Mouse (Mus musculus): ENCODE data around the gene Gm47996. TPM values are rescaled to one million over a fixed set of nuclear protein-coding genes. Genes with fewer than 3 reads are reported as not detected.
"Not testable (repeated sequence)": the region's sequence is repeated elsewhere in the genome, so short reads cannot be mapped to it uniquely, and the experiment has no call there.

The Gm47996 gene
- total RNA-seq, 2 experiments from 2014 or later = not detected

- DNase-seq (ENCODE audit: low spot score in 2 of 2) = not testable (repeated sequence)
Measured at GRCm38 (mm10) chr1:151203818-151204217, 6.1 kb upstream of the Gm47996 start, which contains the start of gene 3110040M04Rik. TSS of gene 3110040M04Rik (plus strand) at chr1:151204121.

- DNase-seq (ENCODE audit: low spot score in 2 of 2) = not testable (repeated sequence)
Measured at GRCm38 (mm10) chr1:151208493-151208892, 1.4 kb upstream of the Gm47996 start.

DNA sequence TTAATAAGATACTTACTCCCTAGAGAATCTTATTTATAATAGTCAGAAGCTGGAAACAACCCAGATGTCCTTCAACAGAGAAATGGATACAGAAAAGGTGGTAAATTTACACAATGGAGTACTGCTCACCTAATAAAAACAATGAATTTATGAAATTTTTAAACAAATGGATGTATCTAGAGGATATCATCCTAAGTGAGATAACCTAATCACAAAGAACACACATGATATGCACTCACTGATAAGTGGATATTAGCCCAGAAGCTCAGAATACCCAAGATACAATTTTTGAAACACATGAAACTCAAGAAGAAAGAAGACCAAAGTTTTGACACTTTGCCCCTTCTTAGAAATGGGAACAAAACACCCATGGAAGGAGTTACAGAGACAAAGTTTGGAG is 987 bp upstream of the Gm47996 start:
- DNase-seq (ENCODE audit: low spot score in 2 of 2) = not testable (repeated sequence)

- not testable (repeated sequence) for DNase-seq (ENCODE audit: low spot score in 2 of 2)
Measured at GRCm38 (mm10) chr1:151211666-151212065, 1.7 kb downstream of the Gm47996 start.

GRCm38 (mm10) chr1:151214862-151215261 is 4.9 kb downstream of the Gm47996 start:
- DNase-seq (ENCODE audit: low spot score in 2 of 2) = no peak

GRCm38 (mm10) chr1:151215985-151216384 is 6.1 kb downstream of the Gm47996 start:
- no peak for DNase-seq (ENCODE audit: low spot score in 2 of 2)

GRCm38 (mm10) chr1:151216417-151216816 is 6.5 kb downstream of the Gm47996 start:
- DNase-seq (ENCODE audit: low spot score in 2 of 2) = no peak

- no peak for DNase-seq (ENCODE audit: low spot score in 2 of 2)
Measured at GRCm38 (mm10) chr1:151219045-151219444, 9.1 kb downstream of the Gm47996 start.

DNA sequence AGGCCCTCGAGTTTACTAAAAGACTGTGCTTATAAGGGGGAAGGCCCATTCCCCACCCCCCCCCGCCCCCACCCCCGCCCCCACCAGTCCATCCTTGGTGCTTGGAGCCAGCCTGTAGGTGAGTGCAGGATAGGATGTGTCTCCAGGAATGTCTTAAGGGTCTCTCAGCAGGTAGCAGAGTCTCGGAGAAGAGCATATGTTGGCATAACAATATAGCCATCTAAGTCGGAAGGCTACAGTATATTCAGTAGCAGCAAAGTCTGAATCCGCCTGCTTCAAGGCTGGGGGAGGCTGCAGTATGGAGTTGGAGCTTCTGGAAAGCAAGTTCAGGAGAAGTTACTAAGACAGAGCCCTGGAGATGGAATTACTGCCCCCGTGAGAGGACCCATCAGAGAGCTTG is 10.2 kb downstream of the Gm47996 start:
- DNase-seq (ENCODE audit: low spot score in 2 of 2) = no peak

- no peak for DNase-seq (ENCODE audit: low spot score in 2 of 2)
Measured at GRCm38 (mm10) chr1:151222561-151223267, 12.8 kb downstream of the Gm47996 start.

DNA sequence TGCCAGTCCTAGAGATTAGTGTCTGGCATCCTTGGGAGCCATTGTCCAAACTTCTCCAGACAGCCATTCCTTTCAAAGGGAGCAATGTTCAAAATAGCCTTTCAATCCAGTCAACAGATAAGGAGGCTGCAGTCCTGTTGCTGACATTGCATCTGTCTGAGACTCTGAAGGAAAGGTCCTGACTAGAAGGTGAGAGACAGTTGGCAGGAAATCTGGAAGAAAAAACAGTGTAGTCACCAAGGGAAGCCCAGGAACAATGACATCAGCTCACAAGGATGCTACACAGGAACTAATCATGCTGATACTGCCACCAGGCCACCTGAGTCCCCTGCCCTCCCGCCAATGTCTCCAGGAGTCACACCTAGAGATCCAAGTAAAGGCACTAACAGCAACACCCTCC is 13.4 kb downstream of the Gm47996 start:
- DNase-seq (ENCODE audit: low spot score in 2 of 2) = no peak

DNA sequence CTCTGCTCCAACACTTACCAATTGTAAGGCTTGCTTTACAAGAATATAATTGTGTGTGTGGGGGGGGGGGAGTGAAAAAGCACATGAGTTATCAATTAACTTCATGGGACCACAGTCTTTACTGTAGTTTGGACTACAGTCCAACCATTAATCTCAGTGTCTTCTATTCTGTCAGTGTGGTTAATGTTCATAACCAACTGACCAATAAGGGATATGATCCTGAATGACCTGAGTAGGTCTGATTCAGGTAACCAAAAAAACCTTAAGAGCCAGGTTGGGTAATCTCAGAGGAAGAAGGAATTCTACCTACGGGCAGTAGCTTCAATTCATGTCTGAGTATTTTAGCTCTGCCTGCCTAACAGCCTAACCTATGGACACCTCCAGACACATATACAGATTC is 14.6 kb downstream of the Gm47996 start:
- DNase-seq (ENCODE audit: low spot score in 2 of 2) = no peak

DNA sequence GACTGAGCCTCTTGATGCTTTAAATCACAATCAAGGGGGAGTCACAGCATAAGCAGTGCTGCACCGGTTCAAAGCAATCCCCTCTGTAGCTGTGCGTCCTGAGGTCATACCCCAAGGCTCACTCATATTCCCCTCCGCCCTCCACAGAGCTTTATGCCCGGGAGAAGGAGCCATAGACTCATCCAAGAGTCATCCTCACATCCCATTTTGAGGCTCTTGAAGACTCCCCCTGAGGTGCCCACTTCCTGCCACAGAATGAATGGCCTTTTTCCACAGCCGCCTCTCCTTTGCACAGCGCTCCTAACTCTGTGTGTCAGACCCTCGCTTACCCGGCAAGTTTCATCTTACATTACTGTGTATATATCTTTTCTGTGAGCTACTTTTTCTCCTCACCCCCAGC is 17.6 kb downstream of the Gm47996 start:
- no peak for DNase-seq (ENCODE audit: low spot score in 2 of 2)

DNA sequence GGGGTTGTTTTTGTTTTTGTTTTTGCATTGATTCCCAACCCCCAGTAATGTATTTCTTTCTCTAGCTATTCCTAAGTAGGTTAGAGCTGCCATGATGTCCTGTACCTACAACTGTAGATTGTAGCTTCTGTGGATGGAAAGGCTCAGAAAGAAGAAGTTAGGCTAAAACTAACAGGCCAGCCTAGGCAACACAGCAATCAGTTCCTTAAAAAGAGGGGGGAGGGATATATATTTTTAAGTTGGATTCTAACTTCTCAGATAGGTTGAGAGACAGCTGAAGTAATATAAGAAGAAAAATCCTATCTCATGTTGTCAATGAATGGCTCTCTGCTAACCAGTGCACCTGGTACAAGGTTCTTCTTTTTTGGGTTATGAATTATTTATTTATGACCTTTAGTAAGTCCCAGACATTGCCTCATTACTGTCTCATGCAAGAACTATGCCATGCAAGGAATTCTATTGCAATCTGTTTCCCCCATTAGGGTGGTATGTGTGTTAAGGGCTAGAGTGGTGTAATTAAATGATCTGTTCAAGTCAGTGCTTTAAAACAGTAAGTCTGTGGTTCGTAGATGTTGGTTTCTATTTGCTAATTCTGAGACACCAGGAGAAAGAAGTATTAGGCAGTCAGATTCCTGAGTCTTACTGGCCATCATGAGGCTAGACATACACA is 18.5 kb downstream of the Gm47996 start:
- no peak for DNase-seq (ENCODE audit: low spot score in 2 of 2)

GRCm38 (mm10) chr1:151232346-151232745 is 22.4 kb downstream of the Gm47996 start:
- DNase-seq (ENCODE audit: low spot score in 2 of 2) = no peak

DNA sequence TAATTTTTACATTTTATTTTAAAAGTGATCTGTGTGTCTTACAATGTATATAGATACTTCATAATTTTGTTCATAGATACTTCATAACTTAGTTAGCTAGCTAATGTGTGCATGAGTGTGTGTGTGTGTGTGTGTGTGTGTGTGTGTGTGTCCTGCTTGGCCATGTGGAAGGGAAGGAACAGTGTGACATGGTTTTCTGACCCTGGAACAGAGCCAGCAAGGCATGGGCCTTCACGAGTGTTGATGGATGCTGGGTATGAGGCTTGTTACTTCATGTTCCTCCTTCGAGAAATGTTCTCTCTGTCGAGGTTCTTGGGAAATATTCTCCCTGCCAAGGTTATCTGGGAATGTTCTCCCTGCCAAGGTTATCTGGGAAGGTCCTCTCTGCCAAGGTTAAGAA is 23.8 kb downstream of the Gm47996 start:
- no peak for DNase-seq (ENCODE audit: low spot score in 2 of 2)

- no peak for DNase-seq (ENCODE audit: low spot score in 2 of 2)
Measured at GRCm38 (mm10) chr1:151235574-151235973, 25.6 kb downstream of the Gm47996 start.

- DNase-seq (ENCODE audit: low spot score in 2 of 2) = peak; percentile 30 to 70
Measured at GRCm38 (mm10) chr1:151236141-151236930, 26.4 kb downstream of the Gm47996 start.

DNA sequence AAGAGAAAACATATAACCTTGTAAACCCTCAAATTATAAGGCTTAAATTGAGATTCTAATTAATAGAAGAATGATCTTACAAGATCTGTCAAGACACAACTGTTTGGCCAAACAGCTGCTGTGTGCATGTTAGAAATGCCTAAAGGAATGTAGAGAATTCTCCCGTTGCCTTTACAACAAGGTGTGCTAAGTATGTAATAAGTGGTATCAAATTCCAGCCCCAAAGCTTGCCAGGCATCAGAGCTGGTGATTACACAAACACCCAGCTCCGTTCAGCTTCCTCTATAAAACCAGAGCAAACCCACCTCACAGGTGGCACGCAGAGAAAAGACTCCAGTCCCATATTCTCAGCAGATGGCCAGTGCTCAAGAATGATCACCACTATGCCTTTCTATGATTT is 27.8 kb downstream of the Gm47996 start:
- DNase-seq (ENCODE audit: low spot score in 2 of 2) = no peak

DNA sequence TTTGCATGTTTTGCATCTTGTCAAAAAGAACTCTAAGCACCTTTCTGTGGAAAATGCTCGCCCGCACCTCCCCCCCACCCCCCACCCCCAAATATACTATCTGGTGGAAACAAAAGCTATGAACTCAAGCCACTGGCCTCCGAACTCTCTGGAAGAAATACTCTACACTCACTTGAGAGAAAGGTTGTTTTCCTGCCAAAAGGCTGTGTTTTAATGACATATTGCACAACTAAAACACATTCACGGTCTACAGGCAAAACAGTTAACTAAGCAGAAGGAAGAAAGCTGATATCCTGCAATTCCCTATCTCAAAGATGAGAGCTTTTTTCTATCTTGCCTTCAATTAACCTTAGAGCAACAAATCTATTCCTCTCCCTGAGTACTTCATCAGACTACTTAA is 33.4 kb downstream of the Gm47996 start:
- no peak for DNase-seq (ENCODE audit: low spot score in 2 of 2)

DNA sequence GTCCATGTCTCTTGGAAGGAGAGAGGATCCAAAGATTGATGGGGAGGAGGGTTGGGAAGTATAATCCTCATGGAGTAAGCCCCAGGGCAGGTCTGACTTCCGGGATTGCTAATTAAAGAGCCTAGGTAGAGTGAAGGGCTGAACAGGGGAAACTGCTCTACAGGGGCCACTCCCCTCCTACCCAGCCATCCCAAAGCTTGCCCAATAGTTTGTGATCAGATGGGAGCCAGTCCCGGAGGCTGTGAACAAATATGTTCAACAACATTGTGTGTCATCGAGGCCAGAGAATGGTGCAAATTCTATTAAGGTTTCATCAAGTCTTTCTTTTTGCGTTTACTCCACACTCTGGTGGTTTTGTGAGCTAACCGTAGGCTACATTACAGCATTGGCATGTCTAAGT is 34.1 kb downstream of the Gm47996 start:
- DNase-seq (ENCODE audit: low spot score in 2 of 2) = no peak

DNA sequence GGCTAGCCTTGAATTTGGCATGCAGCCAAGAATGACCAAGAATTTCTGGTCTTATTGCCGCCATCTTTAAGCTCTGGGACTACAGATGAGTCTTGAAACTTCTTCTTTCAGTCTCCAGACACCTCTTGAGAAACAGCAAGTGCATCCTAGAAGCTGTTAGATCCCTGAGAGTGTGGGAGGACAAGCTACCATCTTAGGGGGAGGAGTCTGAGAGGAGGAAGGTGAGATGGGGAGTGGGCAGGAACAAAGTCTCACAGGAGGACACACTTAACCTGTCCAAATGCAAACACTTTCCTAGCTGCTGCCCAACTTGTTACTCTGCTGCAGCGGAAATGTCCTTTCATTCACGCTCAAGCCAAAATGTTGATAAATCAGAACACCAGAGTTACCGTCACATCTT is 34.8 kb downstream of the Gm47996 start:
- no peak for DNase-seq (ENCODE audit: low spot score in 2 of 2)
